Mouse (Mus musculus) olfactory bulb, adult 2 months (tissue): Measurements from ENCODE around the gene Sh3tc1. TPM values are rescaled to one million over a fixed set of nuclear protein-coding genes. Genes with fewer than 3 reads are reported as not detected.

Experiments
- H3K27ac ChIP-seq: fragments of 200-500 bp; 2 replicates; pipeline ENCODE4 v1.5.1; 2012; ENCODE audit warnings: low read depth, low read length; ENCODE audit not compliant: insufficient read depth
- H3K4me1 ChIP-seq: fragments of 200-500 bp; 2 replicates; pipeline ENCODE4 v1.6.1; 2012; ENCODE audit warnings: low read length; ENCODE audit not compliant: control insufficient read depth, insufficient read depth
- H3K4me3 ChIP-seq: fragments of 200-500 bp; 2 replicates; pipeline ENCODE4 v1.5.1; 2012; ENCODE audit warnings: mild to moderate bottlenecking, low read depth, low read length, moderate library complexity; ENCODE audit not compliant: insufficient read depth
- CTCF ChIP-seq: fragments of 200-500 bp; IDR thresholded peaks from 2 replicates; pipeline ENCODE4 v1.5.1; 2012; ENCODE audit warnings: low read depth, mild to moderate bottlenecking, low read length, moderate library complexity; ENCODE audit not compliant: insufficient read depth
- POLR2A ChIP-seq: fragments of 200-500 bp; IDR thresholded peaks from 2 replicates; pipeline ENCODE4 v1.6.1; 2012; ENCODE audit warnings: mild to moderate bottlenecking, low read depth, low read length, moderate library complexity; ENCODE audit not compliant: insufficient read depth
- WGBS: fragments of 180-500 bp; shearing (Covaris S2); methylation state at CpG from one replicate; pipeline ENCODE4 v1.1.7; 2018; 5-methylcytosine and 5-hydroxymethylcytosine counted together
- polyA plus RNA-seq: library from polyadenylated mRNA; stranded (reverse); fragments of >200 nt; gene quantifications from 2 replicates; pipeline ENCODE4 v1.2.4, GENCODE M21; 2012; ENCODE audit warnings: low replicate concordance; ENCODE audit not compliant: missing spikeins, insufficient read depth, insufficient read length

Sh3tc1 gene
- polyA plus RNA-seq, 1 experiment = not detected

DNA sequence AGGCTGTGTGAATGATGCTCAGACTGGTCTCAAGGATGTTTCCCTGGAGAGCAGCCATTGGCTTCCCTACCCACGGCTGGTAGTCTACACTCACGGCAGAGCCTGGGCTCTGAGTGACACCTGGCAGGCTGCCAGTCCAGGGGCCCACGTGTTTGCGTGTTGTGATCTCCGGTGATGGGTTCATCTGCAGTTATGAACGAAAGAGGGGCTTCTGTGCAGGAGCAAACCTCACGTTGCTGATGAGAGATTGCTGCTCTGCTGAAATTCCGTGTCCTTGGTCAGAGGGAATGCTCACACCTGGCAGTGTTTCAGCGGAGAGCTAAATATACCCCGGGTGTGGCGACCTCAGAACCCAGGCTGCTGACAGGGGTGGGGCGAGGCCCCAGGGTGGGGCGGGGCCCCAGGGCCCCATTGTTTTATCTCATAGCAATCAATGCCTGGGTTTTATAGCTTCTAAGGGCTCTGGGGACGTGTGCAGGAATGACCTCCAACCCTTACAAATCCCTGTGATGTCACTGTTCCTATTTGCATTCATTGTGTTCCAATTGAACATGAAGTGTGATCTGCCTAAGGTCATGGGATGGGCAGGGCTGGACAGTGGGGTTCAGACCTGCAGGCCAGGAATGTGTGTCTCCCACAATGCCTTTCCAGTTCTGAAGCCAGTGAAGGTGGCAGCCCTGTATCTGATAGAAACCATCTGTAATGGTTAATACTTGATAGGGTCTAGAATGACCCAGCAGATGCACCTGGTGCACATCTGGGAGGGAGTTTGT is 31.3 kb upstream of the Sh3tc1 start:
- WGBS = 64% methylated on average over 14 of the region's 14 CpGs
- no peak for TF ChIP-seq POLR2A
- Histone ChIP-seq H3K27ac (no peak overlapping the region), H3K4me3 (no peak overlapping the region), H3K4me1 (no peaks in the 10 kb centered on the region)

DNA sequence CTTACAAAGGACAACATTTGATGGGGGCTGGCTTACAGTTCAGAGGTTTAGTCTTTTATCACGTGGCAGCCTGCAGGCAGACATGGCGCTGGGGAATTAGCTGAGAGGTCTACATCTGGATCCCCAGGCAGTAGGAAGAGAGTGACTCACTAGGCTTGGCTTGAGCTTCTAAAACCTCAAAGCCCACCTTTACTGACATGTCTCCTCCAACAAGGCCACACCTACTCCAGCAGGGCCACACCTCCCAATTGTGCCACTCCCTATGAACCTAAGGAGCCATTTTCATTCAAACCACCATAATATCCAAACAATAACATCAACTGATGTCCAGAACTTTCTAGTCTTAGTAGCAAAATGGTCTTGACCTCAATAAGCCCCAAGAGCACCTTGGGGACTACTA is 30.5 kb upstream of the Sh3tc1 start:
- Histone ChIP-seq H3K27ac (no peak overlapping the region), H3K4me1 (no peaks in the 10 kb centered on the region), H3K4me3 (no peak overlapping the region)
- TF ChIP-seq POLR2A (no peak), CTCF (no peak)
- WGBS = 92% methylated on average over 2 of the region's 2 CpGs

DNA sequence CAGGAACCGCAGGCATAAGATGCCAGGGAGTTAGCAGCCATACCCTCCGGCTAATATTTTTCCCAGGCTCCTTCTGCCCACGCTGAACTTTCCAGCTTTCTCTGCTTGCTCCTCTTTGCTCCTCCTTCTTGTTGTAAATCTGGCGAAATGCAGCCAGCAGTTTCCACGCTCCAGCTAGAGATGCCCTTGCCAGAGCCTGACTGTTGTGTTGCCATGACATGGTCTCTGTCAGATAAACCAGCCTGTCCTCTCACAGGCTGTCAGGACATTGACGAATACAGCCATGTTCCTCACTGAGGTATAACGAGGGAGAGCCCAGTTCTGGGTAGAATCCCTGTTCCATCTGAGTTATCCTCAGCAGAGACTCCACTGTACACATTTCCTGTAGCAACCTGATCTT is 29.2 kb upstream of the Sh3tc1 start:
- TF ChIP-seq CTCF = no peak
- TF ChIP-seq POLR2A = no peak
- WGBS = 91% methylated on average over 7 of the region's 7 CpGs
- Histone ChIP-seq H3K27ac (no peak overlapping the region), H3K4me1 (no peaks in the 10 kb centered on the region), H3K4me3 (no peak overlapping the region)

DNA sequence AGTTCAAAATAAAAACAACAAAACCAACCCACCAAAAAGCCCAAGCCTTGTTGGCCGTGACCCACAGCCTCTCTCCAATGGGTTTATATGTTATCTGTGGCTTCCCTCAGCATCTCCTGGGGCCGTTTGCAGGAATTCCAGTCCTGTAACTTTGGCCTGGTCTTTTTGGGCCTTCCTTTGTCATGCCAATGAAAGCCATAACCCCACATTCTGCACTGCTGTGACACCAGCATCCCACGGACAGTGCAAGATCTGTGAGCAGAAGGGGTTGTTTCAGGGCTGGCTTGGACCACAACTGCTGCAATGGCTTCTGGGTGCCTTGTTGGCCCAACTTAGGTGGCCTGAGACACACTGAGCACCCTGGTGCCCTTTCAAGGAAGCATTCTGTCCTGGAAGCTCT is 28.7 kb upstream of the Sh3tc1 start:
- no peak for TF ChIP-seq CTCF
- TF ChIP-seq POLR2A = no peak
- Histone ChIP-seq H3K4me3 (no peak overlapping the region), H3K27ac (no peak overlapping the region), H3K4me1 (no peaks in the 10 kb centered on the region)
- 84% methylated on average over 3 of the region's 3 CpGs for WGBS

DNA sequence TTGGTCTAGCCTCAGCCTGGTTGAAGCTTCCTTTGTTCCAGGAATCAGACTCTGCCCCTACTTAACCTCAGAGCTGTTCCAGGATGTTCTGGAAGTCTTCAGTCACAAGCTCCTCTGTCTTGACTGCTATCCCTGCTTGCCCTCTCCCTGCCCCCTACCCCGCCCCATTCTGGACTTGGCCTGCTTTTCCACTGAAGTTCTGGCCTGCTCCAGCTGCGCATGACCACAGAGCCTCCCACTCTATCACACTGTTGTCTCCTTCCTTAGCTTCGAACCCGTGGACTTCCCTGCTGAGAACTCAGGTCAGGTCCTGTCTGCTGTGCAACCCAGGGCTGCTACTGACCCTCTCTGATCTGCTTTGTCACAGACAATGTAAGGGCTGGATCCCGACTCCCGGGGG is 26.1 kb upstream of the Sh3tc1 start:
- Histone ChIP-seq H3K4me1 (peaks cover 3% of the 10 kb centered on the region; the same call in 1 of the 2 replicates), H3K4me3 (no peak overlapping the region), H3K27ac (no peak overlapping the region)
- TF ChIP-seq POLR2A = no peak
- no peak for TF ChIP-seq CTCF
- 90% methylated on average over 6 of the region's 6 CpGs for WGBS

DNA sequence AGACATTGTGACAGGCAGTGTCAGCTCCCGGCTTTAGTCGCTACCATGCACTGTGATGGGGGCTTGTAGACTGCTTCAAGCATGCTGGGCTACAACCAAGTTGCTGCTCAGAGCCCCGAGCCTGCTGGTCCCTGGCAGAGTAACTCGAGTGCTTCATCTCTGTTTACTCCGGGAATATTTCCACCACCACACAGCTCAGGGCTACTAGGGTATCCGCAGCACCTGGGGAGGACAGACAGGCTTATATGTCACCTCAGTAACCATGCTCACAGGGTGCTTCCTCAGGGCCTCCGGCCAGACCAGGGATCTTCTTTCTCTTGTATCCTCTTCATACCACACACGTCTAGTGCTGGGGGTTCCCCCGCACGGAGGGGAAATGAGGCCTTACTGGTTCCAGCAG is 23.1 kb upstream of the Sh3tc1 start:
- H3K27ac ChIP-seq = no peak overlapping the region
- 84% methylated on average over 10 of the region's 10 CpGs for WGBS

DNA sequence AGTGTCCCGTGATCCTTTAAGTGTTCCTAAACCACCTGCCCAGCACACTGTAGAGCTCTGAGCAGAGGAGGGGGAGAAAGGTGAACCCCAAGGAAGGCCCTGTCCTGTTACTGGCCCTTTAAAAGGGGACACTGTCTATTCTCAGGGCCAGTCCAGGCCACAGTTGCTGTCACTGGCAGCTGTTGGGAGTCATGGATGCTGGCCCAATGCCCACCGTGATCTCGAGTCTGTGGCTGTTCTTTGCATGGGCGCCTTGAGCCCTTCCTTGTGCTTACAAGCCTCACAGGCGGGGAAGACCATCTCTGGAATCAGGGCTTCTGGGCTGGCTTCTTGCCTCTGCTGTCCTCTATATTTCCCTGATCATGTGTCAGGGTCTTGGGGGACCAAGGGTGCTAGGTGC is 22.6 kb upstream of the Sh3tc1 start:
- TF ChIP-seq CTCF = no peak
- TF ChIP-seq POLR2A = no peak
- 70% methylated on average over 5 of the region's 5 CpGs for WGBS
- H3K27ac ChIP-seq = no peak overlapping the region
- peaks cover 15% of the 10 kb centered on the region for H3K4me1 ChIP-seq
- no peak overlapping the region for H3K4me3 ChIP-seq

More for the DNA sequence above, 23.1 kb upstream of the Sh3tc1 start:
- H3K4me3 ChIP-seq = no peak overlapping the region
- TF ChIP-seq POLR2A (no peak), CTCF (no peak)
- H3K4me1 ChIP-seq = peaks cover 15% of the 10 kb centered on the region

DNA sequence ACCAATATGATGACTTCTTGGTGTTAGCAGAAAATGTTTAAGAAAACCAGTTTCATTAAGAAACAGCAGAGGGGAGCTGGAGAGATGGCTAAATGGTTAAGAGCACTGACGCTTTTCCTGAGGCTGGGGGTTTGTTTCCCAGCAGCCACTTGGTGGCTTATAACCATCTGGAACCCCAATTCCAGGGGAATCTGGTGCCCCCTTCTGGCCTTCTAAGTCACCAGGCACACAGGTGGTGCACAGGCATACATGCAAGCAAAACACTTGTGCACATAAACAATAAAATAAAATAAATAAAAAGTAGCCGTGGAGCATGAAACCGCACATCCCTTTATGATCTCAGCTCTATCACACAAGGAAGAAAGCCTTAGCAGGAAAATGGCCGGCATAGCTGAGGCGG is 21.5 kb upstream of the Sh3tc1 start:
- H3K27ac ChIP-seq = no peak overlapping the region

DNA sequence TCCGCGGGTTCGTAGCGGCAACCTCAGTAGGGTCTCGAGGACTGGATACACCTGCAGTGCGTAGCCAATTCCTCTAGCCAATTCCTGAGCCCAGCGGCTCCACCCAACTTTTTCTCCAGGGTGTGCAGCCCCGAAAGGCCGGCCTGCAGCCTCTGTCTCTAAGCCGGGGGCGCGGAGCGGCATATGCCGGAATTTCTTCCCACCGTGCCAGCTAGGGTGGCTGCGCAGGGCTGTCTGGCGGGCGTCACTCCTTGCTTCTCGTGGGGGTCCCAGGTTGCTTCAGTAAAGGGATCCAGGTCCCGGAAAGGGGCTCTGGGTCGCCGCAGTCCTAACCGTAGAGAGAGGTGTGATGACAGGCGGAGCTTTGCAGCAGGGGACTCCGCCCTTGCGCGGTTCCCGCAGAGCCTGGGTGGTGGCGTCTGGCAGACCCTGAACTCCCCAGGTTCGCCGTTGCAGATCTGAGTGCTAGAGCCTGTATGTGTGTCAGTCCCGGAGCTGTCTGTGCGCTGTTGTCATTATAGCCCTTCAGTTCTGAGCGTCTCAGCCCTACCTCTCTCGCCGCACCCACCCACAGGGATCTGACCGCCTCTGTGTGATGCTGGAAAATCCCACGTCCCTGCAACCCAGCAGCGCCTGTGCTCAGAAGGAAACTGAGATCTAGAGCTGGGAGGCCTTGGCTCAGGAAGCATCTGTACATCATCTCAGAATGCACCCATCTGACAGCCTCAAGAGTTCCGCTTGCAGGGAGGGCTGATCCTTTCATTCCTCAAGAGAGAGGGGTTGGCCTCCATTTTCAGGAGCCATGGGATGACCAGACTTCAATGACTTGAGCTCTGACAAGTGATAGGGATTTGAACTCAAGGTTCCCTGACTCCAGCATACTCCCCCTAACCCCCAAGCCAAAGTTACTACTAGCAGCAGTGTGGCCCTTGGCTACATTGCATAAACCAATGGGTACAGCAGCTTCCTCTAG is 18.6 kb upstream of the Sh3tc1 start:
- Histone ChIP-seq H3K4me3 (peak overlapping the region; percentile 54), H3K27ac (no peak overlapping the region), H3K4me1 (peaks cover 19% of the 10 kb centered on the region)
- WGBS = 3% methylated on average over 40 of the region's 40 CpGs
- TF ChIP-seq POLR2A (no peak; the same call in 1 of the 2 replicates), CTCF (no peak)

More for the DNA sequence above, 21.5 kb upstream of the Sh3tc1 start:
- WGBS = 78% methylated on average over 5 of the region's 5 CpGs
- Histone ChIP-seq H3K4me1 (peaks cover 19% of the 10 kb centered on the region), H3K4me3 (no peak overlapping the region)
- TF ChIP-seq CTCF = no peak
- TF ChIP-seq POLR2A = no peak
